Mouse (Mus musculus) embryo, embryonic 11.5 days (tissue): ENCODE results near the gene Cyp2b9.
"Not testable (repeated sequence)": the region's sequence is repeated elsewhere in the genome, so short reads cannot be mapped to it uniquely, and the experiment has no call there.

Experiments used
- DNase-seq: peaks from one replicate; pipeline ENCODE4 v3.0.0-alpha.2; 2012; ENCODE audit warnings: low read depth, low spot score

The Cyp2b9 gene

DNA sequence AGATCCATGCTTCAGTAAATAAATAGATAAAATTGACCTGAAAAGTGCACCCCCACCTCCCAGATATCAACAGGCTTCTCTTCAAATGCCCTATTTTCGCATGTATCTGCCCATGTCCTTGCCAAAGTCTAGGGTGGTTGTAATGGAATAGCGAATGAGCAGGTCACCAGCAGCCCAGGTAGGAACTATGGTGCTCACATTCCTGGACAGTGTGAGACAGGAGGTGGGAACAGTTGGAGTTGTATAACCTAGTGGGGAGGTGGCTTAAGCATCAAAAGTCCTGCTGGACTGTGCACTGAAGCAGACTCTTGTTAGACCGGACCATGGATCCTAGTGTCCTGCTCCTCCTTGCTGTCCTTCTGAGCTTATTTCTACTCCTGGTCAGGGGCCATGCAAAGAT lies at the start of gene Cyp2b9:
Gene Cyp2b9, plus strand, starts transcription at position 301 of the 400 bp plus-strand sequence.
- not testable (repeated sequence) for DNase-seq

DNA sequence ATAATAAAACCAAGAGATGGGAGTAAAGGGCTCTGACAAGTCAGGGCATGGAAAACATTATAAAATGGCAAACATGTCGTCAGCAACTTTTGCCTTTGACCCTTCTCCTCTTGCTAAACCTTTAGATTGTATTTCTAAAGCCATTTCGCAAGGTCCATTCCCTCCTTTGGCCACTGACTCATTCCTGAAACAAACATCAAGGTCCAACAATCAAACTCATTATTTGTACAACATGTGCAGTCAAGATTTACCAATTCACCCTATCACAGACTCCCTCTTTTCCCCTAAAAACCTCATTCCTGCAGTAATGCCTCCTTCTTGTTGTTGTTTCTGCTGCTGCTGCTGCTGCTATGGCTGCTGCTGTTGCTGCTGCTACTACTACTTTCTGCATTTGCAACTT lies 33.6 kb upstream of the Cyp2b9 start:
- not testable (repeated sequence) for DNase-seq

DNA sequence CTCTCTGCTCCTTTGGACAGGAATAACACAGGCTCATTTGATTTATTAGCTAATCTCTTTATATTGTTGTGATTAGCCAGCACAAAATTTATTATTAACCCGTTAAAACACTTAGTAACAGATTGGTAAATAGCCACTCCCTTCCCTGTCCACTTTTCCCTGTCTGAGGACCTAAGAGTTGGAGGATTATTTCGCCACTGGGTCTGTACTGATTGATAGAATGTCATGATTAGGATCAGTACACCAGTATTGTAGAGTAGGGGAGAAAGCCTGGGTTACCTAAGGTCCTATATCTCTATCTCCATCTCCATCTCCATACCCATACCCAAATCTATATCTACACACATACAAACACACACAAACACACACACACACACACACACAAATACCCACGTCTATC lies 29.6 kb upstream of the Cyp2b9 start:
- DNase-seq, result not testable (repeated sequence)

DNA sequence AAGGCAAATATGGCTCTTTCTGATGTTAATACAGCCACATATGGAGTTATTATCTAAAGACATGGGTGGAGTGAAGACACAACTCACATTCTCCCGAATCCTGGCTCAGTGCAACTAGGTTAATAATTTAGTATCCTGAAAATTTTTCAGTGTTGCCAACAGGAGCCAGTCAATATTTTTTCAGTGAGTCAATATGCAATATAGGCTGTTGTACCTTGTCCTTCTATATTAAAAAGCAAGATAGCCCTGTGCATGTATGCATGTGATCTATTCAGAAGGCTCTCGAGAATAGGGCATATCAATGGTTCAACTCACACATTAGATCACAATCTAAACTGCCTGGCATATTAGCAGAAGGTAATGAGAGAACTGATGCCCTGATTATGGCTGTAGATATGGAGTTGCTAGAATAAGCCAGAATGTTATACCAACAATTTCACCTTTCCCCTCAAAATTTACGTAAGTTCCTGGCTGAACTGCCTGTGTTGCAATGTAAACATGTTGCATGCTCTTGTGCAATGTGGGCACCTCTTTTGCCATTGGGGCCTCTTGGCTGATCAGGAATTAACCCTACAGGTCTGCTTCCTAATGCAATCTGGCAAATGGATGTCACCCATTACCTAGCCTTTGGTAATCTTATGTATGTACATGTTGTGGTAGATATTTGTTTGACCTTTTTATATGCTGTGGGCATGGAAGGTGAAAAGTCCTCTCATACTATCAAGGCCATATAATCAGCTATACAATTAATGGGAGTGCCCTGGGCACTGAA lies 4.3 kb upstream of the Cyp2b9 start:
- DNase-seq, result not testable (repeated sequence)

DNA sequence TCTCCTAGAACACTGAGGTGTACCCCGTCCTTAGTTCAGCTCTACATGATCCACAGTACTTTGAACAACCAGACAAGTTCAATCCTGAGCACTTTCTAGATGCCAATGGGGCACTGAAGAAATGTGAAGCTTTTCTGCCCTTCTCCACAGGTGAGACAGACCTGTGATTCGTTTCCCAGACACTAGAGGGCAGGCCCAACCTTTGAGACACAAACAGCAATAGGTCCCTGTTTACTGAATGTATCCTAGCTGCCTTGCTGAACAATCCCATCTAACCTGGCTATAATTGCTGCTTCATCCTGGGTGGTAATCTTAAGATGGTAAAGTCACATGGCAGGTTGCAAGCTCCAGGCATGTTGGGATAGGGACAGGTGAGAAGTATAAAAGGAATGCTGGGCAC lies 27.9 kb downstream of the Cyp2b9 start:
- no peak for DNase-seq

DNA sequence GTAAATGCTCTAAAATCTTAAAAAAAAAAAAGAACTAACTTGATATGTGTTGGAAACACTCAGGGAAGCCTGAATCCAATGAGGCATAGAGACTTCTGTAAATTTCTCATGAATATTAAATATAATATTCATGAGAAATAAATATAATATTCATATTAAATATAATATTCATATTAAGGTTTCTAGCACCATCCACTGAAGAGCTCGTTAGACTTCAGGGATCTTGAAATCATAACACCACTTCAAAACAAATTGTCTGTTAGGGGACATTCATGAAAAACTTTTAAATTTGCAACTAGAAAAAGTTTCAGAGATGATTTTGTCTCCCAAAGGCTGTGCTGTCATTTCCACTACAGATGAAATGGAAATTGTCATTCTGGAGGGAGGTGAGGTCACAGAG lies 86.8 kb downstream of the Cyp2b9 start, which contains the start of gene Vmn1r184:
Gene Vmn1r184, plus strand, starts transcription at position 301 of the 400 bp plus-strand sequence.
- not testable (repeated sequence) for DNase-seq
